Comparison of ENCODE assay signal across 17 mouse cellular contexts in the genomic region with DNA sequence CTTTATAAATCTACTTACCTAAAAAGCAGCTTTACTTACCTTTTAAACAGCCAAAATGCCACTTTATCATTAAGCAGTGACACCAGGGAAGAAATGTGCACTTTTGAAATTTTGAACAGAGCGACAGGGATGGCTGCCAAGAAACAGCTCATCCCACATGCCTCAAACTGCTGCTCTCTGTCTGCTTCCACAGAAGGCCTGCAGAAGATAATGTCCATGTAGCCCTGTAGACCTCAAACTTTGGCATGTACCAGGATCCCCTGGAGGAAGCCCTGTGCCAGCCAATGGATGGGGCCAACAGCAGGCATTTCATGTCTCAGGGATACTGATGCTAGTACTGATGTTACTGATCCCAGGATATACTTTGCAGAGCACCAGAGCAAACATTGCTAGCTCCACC.
DNase-seq lines count a peak whose midpoint lies in the region; ATAC-seq lines count a peak whose summit lies in the region.
"Had no signal": no experiment of that assay in that cellular context is flagged by ENCODE, and none has a peak within 500 bp of the region (broad histone marks: within the 10 kb centered on the region; RNA-seq: fewer than 3 reads in every experiment).

No protein-coding gene starts in this region.

- H3K4me2 ChIP-seq in kidney, embryonic 16.5 days (replicated peaks; ENCODE audit: low read depth, low read length) = no peak overlapping the region
- no peak overlapping the region for H3K4me2 ChIP-seq in midbrain, embryonic 15.5 days
- H3K4me2 ChIP-seq: embryonic facial prominence, embryonic 12.5 days had no signal

- 66% methylated on average over 1 of the region's 1 CpGs for WGBS in kidney, embryonic 16.5 days
- 88% methylated on average over 1 of the region's 1 CpGs for WGBS in midbrain, embryonic 15.5 days

- H3K9ac ChIP-seq in kidney, embryonic 16.5 days (replicated peaks; ENCODE audit: low read length) = no peak overlapping the region
- no peak overlapping the region for H3K9ac ChIP-seq in midbrain, embryonic 15.5 days
- H3K9ac ChIP-seq: embryonic facial prominence, embryonic 12.5 days had no signal

- H3K27me3 ChIP-seq in kidney, embryonic 16.5 days (ENCODE audit: insufficient read depth, low read length) = no peaks in the 10 kb centered on the region
- no peaks in the 10 kb centered on the region for H3K27me3 ChIP-seq in midbrain, embryonic 15.5 days (replicated peaks)
- H3K27me3 ChIP-seq: embryonic facial prominence, embryonic 12.5 days had no signal

- peak; percentile 1 for DNase-seq in cerebellum, adult 11-12 months
- no peak for DNase-seq in cerebellum, postnatal 4 days (ENCODE audit: low spot score in 2 of 2)
- DNase-seq in right cerebral cortex, adult 2 months (ENCODE audit: low spot score in 2 of 2) = peak; percentile 7 to 14
- DNase-seq in right cerebral cortex, postnatal 4 days = no peak
- peak; percentile 35 for DNase-seq in layer of hippocampus, adult 9-10 months (ENCODE audit: low spot score)
- DNase-seq in kidney, adult 8-10 months = no peak
- DNase-seq: adrenal gland, postnatal 14 days; B cell, adult 2 months; heart, adult 11 months; kidney, adult 9 months; liver; lung, adult 2 months; thymus, postnatal 25 days had no signal

- no peak overlapping the region for H3K27ac ChIP-seq in kidney, embryonic 16.5 days (ENCODE audit: low read length)
- no peak overlapping the region for H3K27ac ChIP-seq in midbrain, embryonic 15.5 days
- H3K27ac ChIP-seq: embryonic facial prominence, embryonic 12.5 days; forebrain, embryonic 10.5 days had no signal

- no peaks in the 10 kb centered on the region for H3K36me3 ChIP-seq in kidney, embryonic 16.5 days (ENCODE audit: insufficient read depth, low read length)
- no peaks in the 10 kb centered on the region for H3K36me3 ChIP-seq in midbrain, embryonic 15.5 days (replicated peaks)
- H3K36me3 ChIP-seq: embryonic facial prominence, embryonic 12.5 days; forebrain, embryonic 10.5 days had no signal

- H3K9me3 ChIP-seq in kidney, embryonic 16.5 days (ENCODE audit: low read length) = no peaks in the 10 kb centered on the region
- no peaks in the 10 kb centered on the region for H3K9me3 ChIP-seq in midbrain, embryonic 15.5 days
- H3K9me3 ChIP-seq: embryonic facial prominence, embryonic 12.5 days; forebrain, embryonic 10.5 days had no signal

- no peak overlapping the region for H3K4me3 ChIP-seq in kidney, embryonic 16.5 days (ENCODE audit: low read length)
- no peak overlapping the region for H3K4me3 ChIP-seq in midbrain, embryonic 15.5 days
- H3K4me3 ChIP-seq: embryonic facial prominence, embryonic 12.5 days; forebrain, embryonic 10.5 days had no signal

- H3K4me1 ChIP-seq in kidney, embryonic 16.5 days (ENCODE audit: insufficient read depth, low read length) = no peaks in the 10 kb centered on the region
- no peaks in the 10 kb centered on the region for H3K4me1 ChIP-seq in midbrain, embryonic 15.5 days
- H3K4me1 ChIP-seq: embryonic facial prominence, embryonic 12.5 days; forebrain, embryonic 10.5 days had no signal

- no peak for ATAC-seq in kidney, embryonic 16.5 days (ENCODE audit: low FRiP score, low TSS enrichment)
- ATAC-seq in midbrain, embryonic 15.5 days (replicated peaks) = no peak

Comparison
In these comparisons a context has a peak if more than half of its experiments do, and no peak if none do; other contexts are left out.
1. DNase-seq: peak in cerebellum, adult 11-12 months (single experiment), right cerebral cortex, adult 2 months (2 of 2) and layer of hippocampus, adult 9-10 months (single experiment); none in cerebellum, postnatal 4 days (0 of 2), right cerebral cortex, postnatal 4 days (single experiment) and kidney, adult 8-10 months (0 of 2).